Mouse (Mus musculus) MEL (cell line): ENCODE results near the gene Zp1. TPM values are rescaled to one million over a fixed set of nuclear protein-coding genes. Genes with fewer than 3 reads are reported as not detected.

Source experiments
- DNase-seq: peaks from one replicate; pipeline ENCODE4 v3.0.0; 2011; ENCODE audit warnings: low read depth, low spot score
- H3K27ac ChIP-seq: 2 replicates; pipeline ENCODE4 v1.5.1; 2012; ENCODE audit warnings: low read depth, mild to moderate bottlenecking, control low read depth, low read length, moderate library complexity; ENCODE audit not compliant: control insufficient read depth
- H3K27me3 ChIP-seq, 2 experiments: fragments of 150-350 bp in 1 of 2; sonication (generic) in 1 of 2; 2 replicates each; pipeline ENCODE4 v1.6.1; 2012; ENCODE audit warnings: low read length in 2 of 2, mild to moderate bottlenecking in 2 of 2, improper control_type of control experiment in 1 of 2, moderate library complexity in 1 of 2; ENCODE audit not compliant: insufficient read depth in 2 of 2, control insufficient read depth in 1 of 2
- H3K36me3 ChIP-seq, 2 experiments: 2 replicates each; pipeline ENCODE4 v1.6.1; 2012 to 2014; ENCODE audit warnings: low read length in 2 of 2, improper control_type of control experiment in 1 of 2, inconsistent platforms in 1 of 2, mild to moderate bottlenecking in 1 of 2; ENCODE audit not compliant: insufficient read depth in 2 of 2, control insufficient read depth in 1 of 2
- H3K4me1 ChIP-seq, 2 experiments: fragments of 150-350 bp in 1 of 2; sonication (generic) in 1 of 2; 2 replicates each; pipeline ENCODE4 v1.6.1; 2012; ENCODE audit warnings: low read length in 2 of 2, improper control_type of control experiment in 1 of 2, mild to moderate bottlenecking in 1 of 2; ENCODE audit not compliant: insufficient read depth in 2 of 2, control insufficient read depth in 1 of 2
- H3K4me3 ChIP-seq, 2 experiments: fragments of 150-350 bp in 1 of 2; sonication (generic) in 1 of 2; 2 replicates each; pipeline ENCODE4 v1.5.1; 2012; ENCODE audit warnings: low read depth in 2 of 2, low read length in 2 of 2, mild to moderate bottlenecking in 2 of 2, moderate library complexity in 2 of 2, control low read depth in 1 of 2, improper control_type of control experiment in 1 of 2; ENCODE audit not compliant: control insufficient read depth in 1 of 2, insufficient read depth in 1 of 2
- H3K79me2 ChIP-seq: 2 replicates; pipeline ENCODE4 v1.6.1; 2012; ENCODE audit warnings: mild to moderate bottlenecking, low read length, moderate library complexity; ENCODE audit not compliant: control insufficient read depth, poor library complexity, insufficient read depth
- H3K9ac ChIP-seq: 2 replicates; pipeline ENCODE4 v1.6.1; 2012; ENCODE audit warnings: low read depth, mild to moderate bottlenecking, control low read depth, low read length, moderate library complexity; ENCODE audit not compliant: control insufficient read depth, poor library complexity, severe bottlenecking
- H3K9me3 ChIP-seq: fragments of 150-350 bp; sonication (generic); replicated peaks from 2 replicates; pipeline ENCODE4 v1.6.1; 2012; ENCODE audit warnings: mild to moderate bottlenecking, low read length, improper control_type of control experiment, moderate library complexity; ENCODE audit not compliant: insufficient read depth
- BHLHE40 ChIP-seq: IDR thresholded peaks from 2 replicates; pipeline ENCODE4 v1.6.1; 2012; ENCODE audit warnings: low read depth, mild to moderate bottlenecking, inconsistent platforms, low read length, improper control_type of control experiment, borderline replicate concordance
- CHD1 ChIP-seq: IDR thresholded peaks from 2 replicates; pipeline ENCODE4 v1.6.1; 2012; ENCODE audit warnings: low read depth, mild to moderate bottlenecking, inconsistent platforms, low read length, improper control_type of control experiment
- CTCF ChIP-seq, 3 experiments: IDR thresholded peaks in 2 of 3; conservative IDR thresholded peaks in 1 of 3; 2 replicates each; pipeline ENCODE4 v1.5.1; 2011 to 2012; ENCODE audit warnings: low read length in 3 of 3, low read depth in 2 of 3, mild to moderate bottlenecking in 2 of 3, improper control_type of control experiment in 1 of 3, inconsistent platforms in 1 of 3, mixed read lengths in 1 of 3, moderate library complexity in 1 of 3; ENCODE audit not compliant: control insufficient read depth in 1 of 3, insufficient read depth in 1 of 3, poor library complexity in 1 of 3, severe bottlenecking in 1 of 3
- E2F4 ChIP-seq: IDR thresholded peaks from 2 replicates; pipeline ENCODE4 v1.6.1; 2011; ENCODE audit warnings: low read depth, low read length, improper control_type of control experiment, borderline replicate concordance
- ELF1 ChIP-seq: IDR thresholded peaks from 2 replicates; pipeline ENCODE4 v1.6.1; 2014; ENCODE audit warnings: low read depth, mild to moderate bottlenecking, inconsistent platforms, low read length, improper control_type of control experiment, moderate library complexity
- EP300 ChIP-seq, 2 experiments: IDR thresholded peaks; 2 replicates each; pipeline ENCODE4 v1.6.1; 2011; ENCODE audit warnings: improper control_type of control experiment in 2 of 2, low read length in 2 of 2, low read depth in 1 of 2, mild to moderate bottlenecking in 1 of 2
- ETS1 ChIP-seq: IDR thresholded peaks from 2 replicates; pipeline ENCODE4 v1.6.1; 2012; ENCODE audit warnings: low read depth, mild to moderate bottlenecking, inconsistent platforms, low read length, improper control_type of control experiment, moderate library complexity
- GABPA ChIP-seq: IDR thresholded peaks from 2 replicates; pipeline ENCODE4 v1.6.1; 2012; ENCODE audit warnings: low read depth, mild to moderate bottlenecking, inconsistent platforms, low read length, improper control_type of control experiment, moderate library complexity
- GATA1 ChIP-seq: IDR thresholded peaks from 2 replicates; pipeline ENCODE4 v1.6.1; 2011; ENCODE audit warnings: low read depth, low read length, improper control_type of control experiment
- HCFC1 ChIP-seq: IDR thresholded peaks from 2 replicates; pipeline ENCODE4 v1.6.1; 2012; ENCODE audit warnings: low read depth, mild to moderate bottlenecking, inconsistent platforms, low read length, improper control_type of control experiment, moderate library complexity
- JUND ChIP-seq: IDR thresholded peaks from 2 replicates; pipeline ENCODE4 v1.6.1; 2011; ENCODE audit warnings: low read depth, mild to moderate bottlenecking, improper control_type of control experiment, low read length
- KAT2A ChIP-seq: conservative IDR thresholded peaks from 2 replicates; pipeline ENCODE4 v1.6.1; 2012; ENCODE audit warnings: low read depth, low read length, improper control_type of control experiment, inconsistent platforms
- MAFK ChIP-seq: IDR thresholded peaks from 2 replicates; pipeline ENCODE4 v1.6.1; 2011; ENCODE audit warnings: low read depth, mild to moderate bottlenecking, low read length, improper control_type of control experiment, borderline replicate concordance
- MAX ChIP-seq: IDR thresholded peaks from 2 replicates; pipeline ENCODE4 v1.6.1; 2011; ENCODE audit warnings: low read length, improper control_type of control experiment
- MAZ ChIP-seq: IDR thresholded peaks from 2 replicates; pipeline ENCODE4 v1.6.1; 2012; ENCODE audit warnings: low read depth, mild to moderate bottlenecking, inconsistent platforms, low read length, improper control_type of control experiment
- MEF2A ChIP-seq: IDR thresholded peaks from 2 replicates; pipeline ENCODE4 v1.6.1; 2014; ENCODE audit warnings: low read depth, mild to moderate bottlenecking, inconsistent platforms, low read length, improper control_type of control experiment; ENCODE audit not compliant: poor library complexity, insufficient replicate concordance, severe bottlenecking; ENCODE audit errors: extremely low read depth
- MYB ChIP-seq: IDR thresholded peaks from 2 replicates; pipeline ENCODE4 v1.6.1; 2011; ENCODE audit warnings: mild to moderate bottlenecking, low read depth, low read length, improper control_type of control experiment
- MYC ChIP-seq: IDR thresholded peaks from 2 replicates; pipeline ENCODE4 v1.6.1; 2011; ENCODE audit warnings: low read depth, mild to moderate bottlenecking, low read length, improper control_type of control experiment, moderate library complexity
- NELFE ChIP-seq: IDR thresholded peaks from 2 replicates; pipeline ENCODE4 v1.6.1; 2011; ENCODE audit warnings: low read depth, low read length, improper control_type of control experiment
- NRF1 ChIP-seq: IDR thresholded peaks from 2 replicates; pipeline ENCODE4 v1.6.1; 2014; ENCODE audit warnings: low read depth, mild to moderate bottlenecking, inconsistent platforms, low read length, improper control_type of control experiment, moderate library complexity; ENCODE audit not compliant: poor library complexity, insufficient read depth, severe bottlenecking
- POLR2A ChIP-seq, 2 experiments: IDR thresholded peaks; 2 replicates each; pipeline ENCODE4 v1.6.1; 2011 to 2012; ENCODE audit warnings: low read length in 2 of 2, mild to moderate bottlenecking in 2 of 2, control low read depth in 1 of 2, improper control_type of control experiment in 1 of 2, low read depth in 1 of 2, moderate library complexity in 1 of 2; ENCODE audit not compliant: control insufficient read depth in 1 of 2, insufficient read depth in 1 of 2, poor library complexity in 1 of 2
- POLR2AphosphoS2 ChIP-seq: IDR thresholded peaks from 2 replicates; pipeline ENCODE4 v1.6.1; 2011; ENCODE audit warnings: low read length, improper control_type of control experiment
- POLR2AphosphoS5 ChIP-seq: IDR thresholded peaks from 2 replicates; pipeline ENCODE4 v1.6.1; 2012; ENCODE audit warnings: low read depth, borderline replicate concordance, mild to moderate bottlenecking, inconsistent platforms, low read length, moderate library complexity, mixed read lengths
- RAD21 ChIP-seq: IDR thresholded peaks from 2 replicates; pipeline ENCODE4 v1.6.1; 2011; ENCODE audit warnings: mild to moderate bottlenecking, low read depth, low read length, improper control_type of control experiment
- RCOR1 ChIP-seq: IDR thresholded peaks from 2 replicates; pipeline ENCODE4 v1.6.1; 2012; ENCODE audit warnings: low read depth, mild to moderate bottlenecking, inconsistent platforms, low read length, improper control_type of control experiment
- SIN3A ChIP-seq: IDR thresholded peaks from 2 replicates; pipeline ENCODE4 v1.6.1; 2012; ENCODE audit warnings: low read length, improper control_type of control experiment, inconsistent platforms
- SMC3 ChIP-seq: IDR thresholded peaks from 2 replicates; pipeline ENCODE4 v1.6.1; 2011; ENCODE audit warnings: low read depth, low read length, improper control_type of control experiment
- TAL1 ChIP-seq: IDR thresholded peaks from 2 replicates; pipeline ENCODE4 v1.6.1; 2012; ENCODE audit warnings: mild to moderate bottlenecking, inconsistent platforms, low read length, moderate library complexity, mixed read lengths
- TBP ChIP-seq: IDR thresholded peaks from 2 replicates; pipeline ENCODE4 v1.8.0; 2011; ENCODE audit warnings: low read depth, low read length, improper control_type of control experiment
- TCF12 ChIP-seq: IDR thresholded peaks from 2 replicates; pipeline ENCODE4 v1.6.1; 2014; ENCODE audit warnings: low read depth, mild to moderate bottlenecking, inconsistent platforms, low read length, improper control_type of control experiment, moderate library complexity
- UBTF ChIP-seq: IDR thresholded peaks from 2 replicates; pipeline ENCODE4 v1.6.1; 2012; ENCODE audit warnings: low read depth, mild to moderate bottlenecking, inconsistent platforms, low read length, improper control_type of control experiment, moderate library complexity, borderline replicate concordance; ENCODE audit not compliant: insufficient read depth
- USF1 ChIP-seq: IDR thresholded peaks from 2 replicates; pipeline ENCODE4 v1.6.1; 2014; ENCODE audit warnings: low read depth, mild to moderate bottlenecking, inconsistent platforms, low read length, improper control_type of control experiment, moderate library complexity
- USF2 ChIP-seq, 2 experiments: IDR thresholded peaks; 2 replicates each; pipeline ENCODE4 v1.6.1; 2011 to 2012; ENCODE audit warnings: improper control_type of control experiment in 2 of 2, low read length in 2 of 2, borderline replicate concordance in 1 of 2, inconsistent platforms in 1 of 2, low read depth in 1 of 2, mild to moderate bottlenecking in 1 of 2; ENCODE audit not compliant: insufficient read depth in 1 of 2
- ZC3H11A ChIP-seq: IDR thresholded peaks from 2 replicates; pipeline ENCODE4 v1.6.1; 2012; ENCODE audit warnings: low read depth, mild to moderate bottlenecking, inconsistent platforms, low read length, improper control_type of control experiment
- ZKSCAN1 ChIP-seq: IDR thresholded peaks from 2 replicates; pipeline ENCODE4 v1.6.1; 2012; ENCODE audit warnings: low read depth, mild to moderate bottlenecking, inconsistent platforms, low read length, improper control_type of control experiment, moderate library complexity
- ZNF384 ChIP-seq: IDR thresholded peaks from 2 replicates; pipeline ENCODE4 v1.6.1; 2012; ENCODE audit warnings: low read depth, mild to moderate bottlenecking, inconsistent platforms, low read length, improper control_type of control experiment
- polyA plus RNA-seq, 2 experiments: library from polyadenylated mRNA; stranded (reverse) in 1 of 2; unstranded in 1 of 2; fragments of >175 nt in 1 of 2; fragments of >200 nt in 1 of 2; gene quantifications; 2 replicates each; pipeline versions ENCODE4 v1.2.1 to v1.2.4; 2012; ENCODE audit warnings: low replicate concordance in 2 of 2, low read depth in 1 of 2; ENCODE audit not compliant: insufficient read length in 2 of 2, insufficient read depth in 1 of 2, missing spikeins in 1 of 2
- total RNA-seq: library from RNA; depleted of rRNA; stranded (reverse); fragments of 300-350 nt; gene quantifications from 2 replicates; pipeline ENCODE4 v1.2.3, GENCODE M21; 2012

Zp1 gene
- total and polyA plus RNA-seq, 3 experiments = not detected

DNA sequence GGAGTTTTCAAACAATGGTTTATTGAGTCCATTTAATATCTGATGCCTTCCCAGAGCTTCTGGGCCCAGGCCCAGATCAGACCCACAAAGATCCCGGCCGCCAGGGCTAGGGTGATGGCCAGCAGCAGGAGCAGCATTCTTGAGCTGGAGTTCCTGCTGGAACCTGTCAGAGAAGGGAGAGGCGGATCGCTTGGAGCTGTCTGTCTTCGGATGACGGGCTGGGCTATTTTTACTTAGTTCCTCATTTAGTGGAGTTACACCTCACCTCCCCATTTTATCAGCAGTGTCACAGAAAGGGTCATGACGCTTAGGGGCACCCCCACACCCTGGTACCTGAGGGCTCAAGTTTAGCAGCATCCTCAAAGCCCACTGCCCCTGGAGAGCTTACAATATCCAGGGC, 6.1 kb downstream of the Zp1 start:
- peak; percentile 73 for DNase-seq

DNA sequence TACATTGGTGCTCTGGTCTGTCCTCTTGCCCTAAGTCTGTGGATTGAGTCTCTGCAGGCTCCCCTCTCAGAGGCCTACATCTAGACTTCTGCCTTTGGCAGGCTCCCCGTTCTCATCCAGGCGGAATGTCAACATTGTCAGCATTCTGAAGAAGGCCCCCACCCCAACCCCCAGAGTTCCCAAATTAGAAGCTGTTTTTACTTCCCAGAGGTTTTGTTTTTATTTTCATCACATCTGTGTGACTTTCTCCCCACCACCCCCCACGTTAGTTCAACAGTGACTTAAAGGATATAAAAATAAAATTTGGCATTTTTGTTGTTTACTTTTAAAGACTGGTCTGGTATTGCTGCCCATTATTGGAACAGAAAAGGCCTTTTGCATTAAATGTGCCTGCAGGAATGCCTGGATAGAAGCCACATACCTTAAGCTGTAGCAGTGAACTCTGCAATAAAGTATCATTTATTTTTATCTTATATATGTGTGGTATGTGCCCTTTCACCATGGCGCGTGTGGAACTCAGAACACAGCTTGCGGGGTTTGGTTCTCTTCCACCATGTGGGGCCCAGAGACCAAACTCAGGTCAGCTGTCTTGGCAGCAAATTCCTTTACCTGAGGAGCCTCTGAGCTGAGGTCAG, 11.2 kb downstream of the Zp1 start:
- no peak overlapping the region for H3K9ac ChIP-seq
- H3K79me2 ChIP-seq = no peaks in the 10 kb centered on the region
- H3K9me3 ChIP-seq = no peaks in the 10 kb centered on the region
- H3K4me1 ChIP-seq = 0 out of 4 replicates have a peak, but pooled peaks cover 0 to 2% of the 10 kb centered on the region in 2 experiments
- H3K36me3 ChIP-seq = peaks cover 0 to 2% of the 10 kb centered on the region in 2 experiments; a peak in 1 of 4 replicates
- H3K27me3 ChIP-seq = no peaks in the 10 kb centered on the region
- H3K27ac ChIP-seq = no peak overlapping the region
- H3K4me3 ChIP-seq = no peak overlapping the region
- no peak for DNase-seq
- no peak for TF ChIP-seq SIN3A
- no peak for TF ChIP-seq EP300 (IDR thresholded peaks at IDR 0.05; ENCODE audit: low read depth in 1 of 2, low read length in 2 of 2)
- TF ChIP-seq SMC3 = no peak
- TF ChIP-seq HCFC1 = no peak
- no peak for TF ChIP-seq MEF2A
- TF ChIP-seq NELFE = no peak
- no peak for TF ChIP-seq TAL1
- TF ChIP-seq JUND = no peak
- no peak for TF ChIP-seq CHD1
- no peak for TF ChIP-seq POLR2AphosphoS5
- no peak for TF ChIP-seq UBTF
- no peak for TF ChIP-seq KAT2A
- no peak for TF ChIP-seq RAD21
- TF ChIP-seq MAZ = no peak
- no peak for TF ChIP-seq POLR2AphosphoS2
- TF ChIP-seq ETS1 = no peak
- no peak for TF ChIP-seq TCF12
- TF ChIP-seq MAX = no peak

More for the DNA sequence above, 6.1 kb downstream of the Zp1 start:
- peaks cover 0 to 10% of the 10 kb centered on the region in 2 experiments; a peak in 2 of 4 replicates for H3K4me1 ChIP-seq
- no peaks in the 10 kb centered on the region for H3K36me3 ChIP-seq
- no peak overlapping the region for H3K4me3 ChIP-seq
- H3K79me2 ChIP-seq = no peaks in the 10 kb centered on the region
- no peak for TF ChIP-seq GABPA
- no peak for TF ChIP-seq MAZ
- TF ChIP-seq ZNF384 = no peak
- TF ChIP-seq BHLHE40 = no peak
- no peak for TF ChIP-seq USF2 (IDR thresholded peaks at IDR 0.05; ENCODE audit: borderline replicate concordance in 1 of 2, insufficient read depth in 1 of 2, low read depth in 1 of 2, low read length in 2 of 2)
- no peak for TF ChIP-seq TBP
- no peak for TF ChIP-seq HCFC1
- TF ChIP-seq ZKSCAN1 = no peak
- TF ChIP-seq E2F4 = no peak
- peak; percentile 44; the same call in 1 of the 2 replicates for TF ChIP-seq MEF2A
- TF ChIP-seq ELF1 = no peak
- TF ChIP-seq NRF1 = no peak
- TF ChIP-seq POLR2AphosphoS2 = no peak
- no peak for TF ChIP-seq JUND
- TF ChIP-seq SMC3 = 0 out of 2 replicates have a peak, but pooled peaks have one; percentile 6
- 0 out of 2 replicates have a peak, but pooled peaks have one; percentile 36 for TF ChIP-seq TCF12
- peak; percentile 37 to 67 for TF ChIP-seq EP300 (IDR thresholded peaks at IDR 0.05; ENCODE audit: low read depth in 1 of 2, low read length in 2 of 2)
- no peak for TF ChIP-seq NELFE
- no peak for TF ChIP-seq RAD21
- TF ChIP-seq POLR2A (IDR thresholded peaks at IDR 0.05; ENCODE audit: control insufficient read depth in 1 of 2, insufficient read depth in 1 of 2, low read depth in 1 of 2, low read length in 2 of 2, poor library complexity in 1 of 2) = no peak
- TF ChIP-seq MYC = no peak
- no peak for TF ChIP-seq USF1
- no peak for TF ChIP-seq RCOR1
- TF ChIP-seq MAFK = no peak
- TF ChIP-seq KAT2A = no peak
- TF ChIP-seq GATA1 = no peak
- TF ChIP-seq ETS1 = no peak; the same call in 1 of the 2 replicates
- no peak for TF ChIP-seq UBTF
- no peak for TF ChIP-seq ZC3H11A
- TF ChIP-seq MYB = no peak
- TF ChIP-seq CTCF (IDR thresholded peaks at IDR 0.05 in 2 of 3, conservative IDR thresholded peaks at IDR 0.05 in 1 of 3; ENCODE audit: control insufficient read depth in 1 of 3, insufficient read depth in 1 of 3, low read depth in 2 of 3, low read length in 3 of 3, poor library complexity in 1 of 3, severe bottlenecking in 1 of 3) = no peak
- TF ChIP-seq SIN3A = no peak
- peak; percentile 38 for TF ChIP-seq TAL1
- no peaks in the 10 kb centered on the region for H3K9me3 ChIP-seq
- H3K27me3 ChIP-seq = no peaks in the 10 kb centered on the region
- H3K27ac ChIP-seq = no peak overlapping the region
- no peak overlapping the region for H3K9ac ChIP-seq
